Mouse (Mus musculus) megakaryocyte-erythroid progenitor cell, adult 5-6 weeks (primary cell): ENCODE results near the gene C1qtnf5. TPM values are rescaled to one million over a fixed set of nuclear protein-coding genes. Genes with fewer than 3 reads are reported as not detected.

Source experiments
- ATAC-seq: replicated peaks from 2 replicates; pipeline ENCODE4 v1.8.0; 2016; ENCODE audit warnings: mild to moderate bottlenecking, inconsistent platforms; ENCODE audit not compliant: severe bottlenecking, poor library complexity, low FRiP score, low TSS enrichment
- total RNA-seq, 2 experiments: library from RNA; stranded (forward) in 1 of 2; stranded (reverse) in 1 of 2; fragments of 200-1000, 215-1000 nt in 1 of 2; fragments of >200 nt in 1 of 2; fragmentation: Nextera tagmentation in 1 of 2; gene quantifications; 2 replicates each; pipeline ENCODE4 v1.2.3; 2014 to 2017

The C1qtnf5 gene
- total RNA-seq, 2 experiments from 2014 or later: not detected

GRCm38 (mm10) chr9:44078136-44078797 is 28.8 kb upstream of the C1qtnf5 start:
- no peak for ATAC-seq

- 0 out of 2 replicates have a peak, but pooled peaks have one; percentile 26 for ATAC-seq
These were observed 27.9 kb upstream of the C1qtnf5 start for GRCm38 (mm10) chr9:44078955-44079756.

- ATAC-seq: no peak
These were observed 26.9 kb upstream of the C1qtnf5 start for GRCm38 (mm10) chr9:44079997-44080780.

- no peak for ATAC-seq
These were observed 26.1 kb upstream of the C1qtnf5 start for GRCm38 (mm10) chr9:44080953-44081352.

- no peak for ATAC-seq
These were observed 25.5 kb upstream of the C1qtnf5 start for GRCm38 (mm10) chr9:44081581-44081980.

GRCm38 (mm10) chr9:44082266-44082665 is 24.8 kb upstream of the C1qtnf5 start:
- ATAC-seq: no peak

GRCm38 (mm10) chr9:44083392-44084121 is 23.5 kb upstream of the C1qtnf5 start:
- no peak for ATAC-seq

GRCm38 (mm10) chr9:44084236-44084635 is 22.8 kb upstream of the C1qtnf5 start:
- ATAC-seq: peak; percentile 13; the same call in 1 of the 2 replicates

GRCm38 (mm10) chr9:44084659-44085229 is 22.3 kb upstream of the C1qtnf5 start:
- peak; percentile 48 for ATAC-seq

GRCm38 (mm10) chr9:44085276-44085675 is 21.8 kb upstream of the C1qtnf5 start:
- ATAC-seq: no peak

GRCm38 (mm10) chr9:44085741-44086665 is 21.0 kb upstream of the C1qtnf5 start:
- no peak for ATAC-seq

- no peak for ATAC-seq
These were observed 20.1 kb upstream of the C1qtnf5 start for GRCm38 (mm10) chr9:44086960-44087359.

- no peak for ATAC-seq
These were observed 19.1 kb upstream of the C1qtnf5 start for GRCm38 (mm10) chr9:44087761-44088455.

GRCm38 (mm10) chr9:44088877-44089608 is 18.0 kb upstream of the C1qtnf5 start:
- ATAC-seq: no peak

- ATAC-seq: peak; percentile 72
These were observed 13.2 kb upstream of the C1qtnf5 start for GRCm38 (mm10) chr9:44093612-44094503.

- no peak for ATAC-seq
These were observed 12.3 kb upstream of the C1qtnf5 start for GRCm38 (mm10) chr9:44094737-44095136.
